Mouse (Mus musculus): ENCODE data around the gene Rft1. TPM values are rescaled to one million over a fixed set of nuclear protein-coding genes. Genes with fewer than 3 reads are reported as not detected.

Rft1 gene
- total RNA-seq (2023): 1 to 10 TPM; 9.0 to 10.0 TPM

GRCm38 (mm10) chr14:30653943-30654659 is at the start of gene Rft1:
Rft1 (plus strand) TSS chr14:30654360.

GRCm38 (mm10) chr14:30625856-30626726 is 28.1 kb upstream of the Rft1 start, which contains the start of gene Prkcd:
Prkcd (minus strand) TSS chr14:30626210.

GRCm38 (mm10) chr14:30714799-30715617 is 60.8 kb downstream of the Rft1 start, which contains the start of gene Sfmbt1:
Sfmbt1 (plus strand) TSS chr14:30714849.

Other genes starting within 250 kb of the Rft1 start
- 10 to 100 TPM; 25.1 to 26.7 TPM for gene Dcp1a, start 174.8 kb upstream of the Rft1 start, total RNA-seq (2023)
- 1 to 10 TPM; 2.1 to 3.6 TPM for gene Cacna1d, start 162.9 kb upstream of the Rft1 start, total RNA-seq (2023)
- gene Tkt, start 106.0 kb upstream of the Rft1 start, total RNA-seq (2023): 1,000 to 10,000 TPM; 1,211 to 1,279 TPM
- 100 to 1,000 TPM; 579 to 643 TPM for gene Prkcd, start 28.1 kb upstream of the Rft1 start, total RNA-seq (2023)
- 10 to 100 TPM; 14.6 to 16.3 TPM for gene Sfmbt1, start 60.5 kb downstream of the Rft1 start, total RNA-seq (2023)
- 10 to 100 TPM; 14.8 to 18.4 TPM for gene Tmem110, start 171.2 kb downstream of the Rft1 start, total RNA-seq (2023)
- under 1 TPM; 0.44 to 0.83 TPM for gene Mustn1, start 224.8 kb downstream of the Rft1 start, total RNA-seq (2023)
- gene Itih4, start 232.1 kb downstream of the Rft1 start, total RNA-seq (2023): not detected